Mouse (Mus musculus): ENCODE data around the gene Rab14.
A peak's percentile ranks its signal among the peaks of the same experiment; 100 is the strongest.

Rab14 gene

DNA sequence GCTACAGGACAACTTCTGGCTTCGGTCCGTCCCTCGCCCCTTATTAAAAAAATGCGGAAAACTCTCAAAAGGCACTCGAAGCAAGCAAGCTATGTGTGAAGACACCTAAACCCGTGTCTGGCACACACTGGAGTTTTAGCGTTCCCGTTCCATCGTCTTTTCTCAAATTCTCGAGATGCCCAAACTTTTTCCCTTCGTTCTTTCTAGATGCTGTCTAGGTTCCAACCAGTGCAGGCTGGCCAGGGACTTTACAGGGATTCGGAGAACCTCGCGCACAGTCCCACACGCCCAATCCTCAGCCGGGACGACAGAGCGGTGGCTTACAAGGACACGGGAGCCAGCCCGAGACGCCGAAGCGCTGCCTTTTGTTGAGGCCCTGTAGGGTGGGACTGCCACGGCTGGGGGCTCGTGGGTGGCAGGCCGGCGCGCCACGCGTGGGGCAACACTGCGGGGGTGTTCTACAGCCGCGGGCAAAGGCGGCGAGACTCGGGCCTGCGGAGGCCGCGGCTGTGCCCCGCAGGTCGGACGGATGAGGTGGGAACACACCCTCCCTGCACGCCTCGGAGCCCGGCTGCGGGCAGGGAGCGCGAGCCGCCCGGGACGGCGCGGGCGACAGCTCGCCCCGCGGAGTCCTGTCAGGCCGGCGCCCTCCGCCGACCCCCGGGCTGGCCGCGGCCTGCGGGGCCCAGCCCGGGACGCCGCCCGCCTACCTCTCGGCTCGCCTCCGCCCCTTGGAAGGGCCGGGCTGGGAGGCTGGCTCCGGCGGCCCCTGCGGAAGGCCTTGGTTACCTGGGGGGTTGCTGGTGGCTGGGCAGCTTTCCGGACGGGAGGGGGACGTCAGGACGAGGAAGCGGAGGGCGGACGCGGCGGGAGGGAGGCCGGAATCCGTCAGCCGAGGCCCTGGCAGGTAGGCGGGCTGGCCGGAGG lies 686 bp downstream of the Rab14 start:
- DNase-seq: peak; percentile 50

DNA sequence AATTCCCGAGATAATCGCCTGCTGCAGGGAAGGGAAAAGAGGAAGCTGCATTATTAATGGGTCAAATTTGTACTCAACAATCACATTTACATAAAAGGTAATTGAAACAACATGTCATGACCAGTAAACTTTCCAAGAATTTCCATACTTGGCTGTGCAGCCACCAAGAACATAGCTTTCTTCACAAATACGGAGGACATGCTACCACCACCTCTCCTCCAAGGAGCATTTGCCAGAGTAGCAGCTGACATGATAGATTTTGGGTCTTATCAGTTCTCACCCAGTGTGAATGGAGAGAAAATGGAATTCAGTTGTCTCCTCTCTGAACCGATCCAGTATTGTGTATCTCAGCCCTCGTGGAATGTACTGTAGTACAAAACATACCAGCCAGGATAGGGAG lies 1.4 kb downstream of the Rab14 start:
- no peak for DNase-seq

DNA sequence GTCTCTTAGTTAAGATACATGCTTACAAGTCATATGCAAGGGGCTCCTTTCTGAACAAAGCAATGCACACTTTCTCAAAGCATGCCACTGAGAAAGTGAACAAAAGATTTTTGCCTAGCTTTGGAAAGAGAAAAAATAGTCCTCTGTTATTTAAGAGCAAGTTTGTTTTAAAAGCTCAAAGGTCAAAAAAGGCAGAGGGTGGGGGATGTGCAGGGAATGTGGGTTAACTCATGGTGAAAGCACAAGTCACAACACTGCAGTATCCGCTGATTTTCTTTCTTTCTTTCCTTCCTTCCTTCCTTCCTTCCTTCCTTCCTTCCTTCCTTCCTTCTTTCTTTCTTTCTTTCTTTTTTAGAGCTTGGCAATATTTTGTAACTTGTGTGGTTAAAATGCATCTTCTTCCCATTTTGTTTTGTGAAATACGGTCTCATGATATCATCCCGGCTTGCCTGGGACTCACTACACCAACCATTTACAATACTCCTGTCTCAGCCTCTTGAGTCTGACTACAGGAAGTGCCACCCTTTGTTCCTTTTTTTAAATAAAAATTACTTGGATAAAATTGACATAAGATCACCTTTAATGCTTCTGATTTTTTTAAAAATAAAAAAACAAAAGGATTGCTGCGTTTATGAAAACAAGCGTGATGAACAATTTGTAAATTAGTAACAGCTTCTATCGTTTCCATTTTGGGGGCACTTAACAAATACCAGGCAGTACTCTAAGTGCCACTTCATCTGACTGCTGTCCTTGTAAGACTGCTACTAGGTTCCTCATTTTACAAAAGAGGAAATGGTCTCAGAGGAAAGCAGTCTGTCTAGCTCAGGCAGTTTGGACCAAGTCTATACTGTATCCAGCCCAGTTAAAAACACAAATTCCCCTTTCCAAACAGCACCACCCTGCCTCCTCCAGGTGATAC lies 5.0 kb downstream of the Rab14 start:
- no peak for DNase-seq

DNA sequence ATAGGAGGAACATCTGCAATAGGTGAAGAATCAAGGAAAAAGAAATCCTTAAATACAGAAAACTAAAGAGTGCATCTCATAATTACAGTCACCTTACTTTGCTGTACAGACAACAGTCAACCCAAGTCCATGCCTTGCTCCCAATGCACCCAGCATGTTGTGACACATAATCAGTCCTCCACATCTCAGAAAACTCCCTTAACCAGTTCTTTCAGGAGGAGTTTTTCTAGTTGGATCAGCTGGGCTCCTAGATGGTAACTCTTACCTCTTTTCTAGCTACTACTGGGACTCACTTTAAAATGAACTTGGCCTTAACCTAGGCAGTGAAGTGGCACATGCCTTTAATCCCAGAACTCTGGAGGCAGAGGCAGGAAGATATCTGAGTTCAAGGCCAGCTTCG lies 6.9 kb downstream of the Rab14 start:
- DNase-seq: no peak

DNA sequence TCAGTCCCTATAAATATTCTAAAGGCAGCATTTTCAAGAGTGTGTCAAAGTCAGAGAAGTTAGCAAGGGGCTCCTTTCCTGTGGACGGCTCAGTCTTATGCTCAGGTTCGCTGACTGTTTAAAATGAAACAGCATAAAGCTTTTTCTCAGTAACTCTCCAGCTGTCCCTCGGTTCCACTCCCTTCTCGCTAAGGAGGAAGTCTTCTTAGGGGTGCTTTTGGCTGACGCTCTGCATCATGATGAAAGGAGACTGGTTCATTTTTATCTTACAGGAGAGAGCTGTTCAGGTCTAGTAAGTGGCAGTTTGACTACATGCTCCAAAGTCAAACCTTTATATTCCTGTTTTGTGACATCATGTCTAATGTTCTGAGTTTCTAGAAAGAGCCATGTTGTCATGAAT lies 12.0 kb downstream of the Rab14 start:
- no peak for DNase-seq

DNA sequence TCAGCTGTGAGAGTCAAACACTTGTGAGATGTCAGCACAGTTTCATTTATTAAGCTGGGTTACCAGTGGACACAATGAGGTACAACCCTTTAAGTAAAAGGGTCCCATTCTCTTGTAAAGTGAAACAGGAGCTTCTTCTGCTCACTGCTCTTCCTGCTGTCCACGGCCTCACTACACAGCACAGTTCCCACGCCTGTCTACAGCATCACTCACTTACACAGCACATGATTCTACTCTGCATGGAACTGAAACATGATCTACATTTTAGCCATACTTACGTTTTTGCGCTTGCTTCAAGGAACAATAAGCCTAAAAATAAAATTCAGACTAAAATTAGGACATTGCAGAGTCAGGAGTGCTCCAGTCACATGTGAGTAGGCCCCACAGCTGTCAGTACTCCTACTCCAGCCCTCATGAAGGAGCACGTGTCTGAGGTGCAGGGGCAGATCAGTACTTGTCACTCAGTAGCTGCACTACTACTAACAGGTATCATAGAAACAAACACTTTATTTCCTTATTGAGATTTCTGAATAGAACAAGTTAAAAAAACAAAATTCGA lies 17.7 kb downstream of the Rab14 start:
- no peak for DNase-seq

DNA sequence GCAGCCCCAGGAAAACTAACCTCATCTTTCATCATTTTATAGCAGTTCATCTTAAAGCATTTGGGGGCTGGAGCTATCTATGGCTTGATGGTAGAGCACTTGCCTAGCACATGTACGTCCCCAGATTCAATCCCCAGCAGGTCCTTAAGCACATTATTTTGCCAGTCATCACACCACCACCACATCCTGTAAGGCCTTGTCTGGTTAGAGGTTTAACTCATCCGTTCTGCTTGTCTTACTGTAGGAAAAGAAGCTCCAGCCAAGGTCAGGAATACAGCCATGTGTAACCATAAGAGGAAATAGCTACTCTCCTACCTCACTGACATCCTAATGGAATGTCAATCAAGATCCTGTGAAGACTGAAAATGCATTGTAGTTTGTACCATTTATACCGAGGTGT lies 22.8 kb downstream of the Rab14 start:
- DNase-seq: no peak

DNA sequence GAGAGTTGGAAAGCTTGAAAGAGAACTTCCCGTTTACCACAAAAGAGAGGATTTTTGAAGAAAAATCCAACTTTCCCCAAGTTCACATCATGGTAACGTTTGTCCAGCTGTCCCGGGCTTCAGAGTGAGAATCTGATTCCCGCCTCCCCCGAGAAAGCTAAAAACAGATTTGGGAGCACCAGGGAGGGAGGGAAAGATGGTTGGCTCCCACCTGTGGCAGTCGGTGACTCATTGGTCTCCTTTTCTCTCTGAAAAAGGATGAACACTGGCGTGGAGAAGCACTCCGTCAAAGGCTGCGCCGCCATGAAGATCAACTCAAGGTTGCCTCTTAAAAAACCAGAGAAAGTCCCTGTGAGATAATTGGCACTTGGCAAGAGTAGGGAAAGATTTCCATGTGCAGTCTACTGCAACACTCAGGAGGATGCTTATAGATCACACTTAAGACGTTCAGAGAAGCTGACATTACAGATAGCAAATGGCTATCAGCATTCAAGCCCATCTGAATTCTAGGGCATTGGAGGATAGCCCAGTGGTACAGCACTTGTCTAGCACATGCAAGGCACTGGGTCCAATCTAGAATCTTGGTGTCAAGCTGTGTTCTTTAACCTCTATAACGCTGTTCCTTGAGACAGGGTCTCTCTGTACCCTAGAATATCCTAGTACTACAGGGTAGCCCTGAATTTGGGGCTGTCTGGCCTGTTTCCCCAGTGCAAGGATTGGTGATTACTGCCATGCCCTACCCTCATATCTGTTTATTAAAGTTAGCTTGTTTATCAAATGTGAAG lies 25.4 kb downstream of the Rab14 start:
- no peak for DNase-seq

DNA sequence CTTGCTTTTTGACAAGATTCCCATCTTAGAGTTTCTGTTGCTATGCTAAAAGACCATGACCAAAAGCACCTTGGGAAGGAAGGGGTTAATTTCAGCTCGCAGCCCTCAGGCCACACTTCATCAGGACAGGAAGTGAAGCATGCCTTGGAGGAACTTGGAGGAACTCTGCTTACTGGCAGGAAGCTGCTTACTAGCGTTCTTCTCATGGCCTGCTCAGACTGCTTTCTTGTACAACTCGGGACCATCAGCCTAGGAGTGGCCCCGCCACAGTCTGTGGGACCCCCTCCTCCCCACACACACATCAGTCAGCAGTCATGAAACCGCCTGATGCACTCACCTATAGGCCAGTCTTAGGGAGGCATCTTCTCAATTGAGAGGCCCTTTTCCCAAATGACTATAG lies 26.8 kb downstream of the Rab14 start:
- DNase-seq: no peak

DNA sequence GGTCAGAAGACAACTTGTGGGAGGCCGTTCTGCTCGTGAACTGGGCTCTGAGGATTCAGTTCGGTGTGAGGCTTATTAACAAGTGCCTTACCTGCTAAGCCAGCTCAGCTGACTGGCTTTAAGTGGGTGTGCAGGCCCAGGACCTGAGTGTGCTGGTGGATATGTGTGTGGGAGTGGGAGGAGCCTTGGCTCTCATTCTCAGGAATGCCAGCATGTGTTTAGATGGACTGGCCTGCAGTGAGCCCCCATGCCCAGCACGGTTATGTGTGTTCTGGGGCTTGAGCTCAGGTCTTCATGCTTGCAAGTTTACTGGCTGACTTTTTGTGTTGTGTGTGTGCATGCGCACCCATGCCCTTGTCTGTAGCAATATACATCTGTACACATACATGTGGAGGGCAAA lies 27.3 kb downstream of the Rab14 start:
- no peak for DNase-seq

DNA sequence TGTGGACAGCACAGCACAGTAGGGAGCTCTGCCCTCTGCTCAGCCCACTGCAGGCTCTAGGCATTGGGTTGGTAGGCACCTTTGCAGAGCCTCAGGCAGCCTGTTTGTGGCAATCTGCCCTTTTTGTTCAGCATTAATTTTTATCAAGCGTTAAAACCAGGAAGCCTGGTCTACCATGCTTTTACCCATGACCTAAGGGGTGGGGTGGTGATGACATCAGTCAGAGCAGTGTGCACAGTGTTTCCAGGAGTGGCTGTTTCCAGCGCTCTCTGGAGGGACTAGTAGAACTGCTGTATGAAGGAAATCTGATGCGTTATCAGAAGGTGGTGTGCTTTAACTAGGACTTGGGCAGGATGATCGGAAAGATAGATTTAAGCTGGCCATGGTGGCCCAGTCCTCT lies 28.7 kb downstream of the Rab14 start:
- no peak for DNase-seq

DNA sequence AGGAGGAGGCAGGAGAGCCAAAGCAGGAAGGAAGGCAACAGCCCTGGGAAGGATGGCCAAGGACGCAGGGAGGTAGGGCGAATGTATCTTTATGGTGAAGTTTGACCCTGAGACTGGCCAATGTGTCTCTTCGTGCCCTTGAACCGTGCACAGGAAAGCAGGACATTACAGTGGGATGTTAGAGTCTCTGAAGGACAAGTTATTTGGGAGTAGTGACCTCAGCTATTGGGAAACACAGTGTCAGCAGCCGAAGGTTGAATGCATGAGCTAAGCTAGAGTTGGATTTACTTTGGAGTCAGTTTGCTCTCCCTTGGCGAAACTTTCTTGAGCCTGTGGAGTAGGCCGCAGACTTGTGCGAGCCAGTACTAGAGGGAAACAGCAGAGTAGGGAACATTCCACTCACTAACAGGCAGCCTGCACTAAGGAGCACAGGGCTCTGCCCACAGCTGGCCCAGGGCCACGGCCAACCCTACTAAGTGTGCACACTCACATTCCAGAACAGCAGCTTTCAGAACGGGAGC lies 29.5 kb downstream of the Rab14 start:
- DNase-seq: no peak

DNA sequence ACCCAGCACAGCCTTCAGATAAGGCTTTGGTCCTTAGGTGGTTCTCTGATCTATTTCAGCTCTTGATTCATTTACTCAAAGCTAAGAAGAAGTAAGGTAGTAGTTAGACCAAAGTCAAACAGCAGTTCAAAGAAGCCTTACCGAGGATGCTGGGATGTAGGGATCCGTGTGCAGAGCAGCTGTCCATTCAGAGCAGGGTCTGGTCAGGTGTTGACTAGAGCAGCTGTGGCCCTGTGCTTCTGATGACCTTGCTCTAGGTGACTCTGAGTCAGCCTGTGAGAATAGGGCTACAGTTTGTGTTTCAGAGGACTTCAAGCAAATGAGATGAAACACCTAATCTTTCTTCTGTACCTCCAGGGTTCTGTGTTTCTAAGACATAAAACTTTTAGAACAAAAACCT lies 31.5 kb downstream of the Rab14 start:
- DNase-seq: no peak

DNA sequence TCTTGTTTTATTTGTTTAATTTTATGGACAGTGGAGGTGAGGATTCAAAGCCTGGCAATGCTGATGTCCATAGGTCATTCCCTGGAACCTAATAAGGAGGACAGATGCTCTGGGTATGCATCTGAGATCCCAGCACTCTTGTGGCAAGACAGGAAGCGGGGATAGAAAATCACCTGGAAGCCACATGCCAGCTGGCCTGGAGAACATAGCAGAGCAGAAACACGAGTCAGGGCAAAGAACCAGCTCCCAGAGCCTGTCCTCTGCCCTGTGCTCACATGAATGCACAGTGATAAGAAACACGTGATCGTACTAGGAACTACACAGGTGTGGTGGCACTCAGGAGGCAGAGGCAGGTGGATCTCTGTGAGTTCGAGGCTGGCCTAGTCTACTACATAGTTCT lies 34.1 kb downstream of the Rab14 start:
- DNase-seq: no peak

DNA sequence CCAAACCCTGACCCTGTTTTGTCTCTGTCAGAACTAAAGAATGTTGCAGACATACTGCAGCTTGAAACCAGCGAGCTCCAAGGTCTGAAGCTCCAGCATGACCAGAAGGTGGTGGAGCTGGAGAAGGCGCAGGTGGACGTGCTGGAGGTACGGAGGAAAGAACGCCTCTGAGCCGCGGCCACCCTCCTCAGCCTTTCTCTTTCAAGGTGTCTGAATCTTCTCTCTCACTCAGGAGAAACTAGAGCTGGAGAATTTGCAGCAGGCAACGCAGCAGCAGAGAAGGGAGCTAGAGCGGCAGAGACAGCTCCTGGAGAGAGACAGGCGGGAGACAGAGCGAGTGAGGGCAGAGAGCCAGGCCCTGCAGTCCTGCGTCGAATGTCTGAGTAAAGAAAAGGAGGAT lies 35.5 kb downstream of the Rab14 start:
- DNase-seq: no peak

DNA sequence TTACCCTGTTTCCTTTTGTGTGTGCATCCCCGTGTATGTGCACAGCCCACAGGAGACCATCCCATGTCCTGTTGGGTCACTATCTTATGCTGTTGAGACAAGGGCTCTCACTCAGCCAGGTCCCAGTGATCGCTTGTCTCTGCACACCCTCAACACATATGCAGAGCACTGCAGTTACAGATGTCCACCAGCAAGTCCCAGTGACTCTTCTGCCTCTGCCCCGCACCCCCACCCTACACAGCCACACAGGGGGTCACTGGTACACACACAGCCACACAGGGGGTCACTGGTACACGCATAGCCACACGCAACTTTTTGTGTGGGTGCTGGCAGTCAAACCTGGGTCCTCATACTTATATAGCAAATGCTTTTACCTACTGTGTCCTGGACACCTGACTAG lies 37.5 kb downstream of the Rab14 start:
- DNase-seq: no peak

DNA sequence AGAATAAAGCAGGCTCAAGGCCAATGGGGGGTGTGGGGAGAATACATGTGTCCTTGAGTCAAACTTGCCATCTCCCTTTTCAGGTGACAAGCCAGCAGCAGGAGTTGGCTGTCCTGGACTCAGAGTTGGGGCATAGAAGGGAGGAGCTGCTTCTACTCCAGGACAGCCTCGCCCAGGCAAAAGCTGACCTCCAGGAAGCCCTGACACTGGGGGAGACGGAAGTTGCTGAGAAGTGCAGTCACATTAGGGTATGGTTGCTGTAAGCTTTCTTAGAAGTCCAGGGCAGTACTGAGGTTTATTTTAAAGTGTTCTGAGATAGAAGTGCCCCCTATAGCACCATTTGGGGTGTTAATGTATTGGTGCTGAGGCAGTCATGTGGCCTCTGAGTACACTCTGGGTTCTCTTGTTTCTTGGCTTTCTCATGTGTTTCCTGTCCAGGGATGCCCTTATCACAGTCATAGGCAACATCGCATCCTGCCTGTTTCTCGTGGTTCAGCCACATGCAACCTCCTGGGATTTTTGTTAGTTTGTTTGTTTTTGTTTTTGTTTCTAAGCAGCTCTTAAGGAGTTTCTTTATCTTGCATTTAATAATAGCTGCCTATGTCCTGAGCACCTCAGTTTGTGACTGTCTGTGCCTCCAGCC lies 39.0 kb downstream of the Rab14 start:
- no peak for DNase-seq

DNA sequence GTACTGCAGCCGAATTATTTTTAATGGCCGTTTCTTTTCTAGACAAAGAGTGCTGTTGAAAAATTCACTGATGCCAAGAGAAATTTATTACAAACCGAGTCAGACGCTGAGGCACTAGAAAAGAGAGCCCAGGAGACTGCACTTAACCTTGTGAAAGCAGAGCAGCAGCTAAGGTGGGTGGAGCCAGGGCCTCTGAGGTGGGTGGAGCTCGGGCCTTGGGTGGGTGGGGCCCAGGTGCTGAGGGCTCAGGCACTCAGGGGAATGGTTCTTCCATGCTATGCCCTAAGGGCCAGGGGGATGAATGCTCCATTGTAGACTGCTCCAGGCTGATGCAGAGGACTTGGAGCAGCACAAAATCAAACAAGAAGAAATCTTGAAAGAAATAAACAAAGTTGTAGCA lies 40.7 kb downstream of the Rab14 start:
- DNase-seq: no peak

DNA sequence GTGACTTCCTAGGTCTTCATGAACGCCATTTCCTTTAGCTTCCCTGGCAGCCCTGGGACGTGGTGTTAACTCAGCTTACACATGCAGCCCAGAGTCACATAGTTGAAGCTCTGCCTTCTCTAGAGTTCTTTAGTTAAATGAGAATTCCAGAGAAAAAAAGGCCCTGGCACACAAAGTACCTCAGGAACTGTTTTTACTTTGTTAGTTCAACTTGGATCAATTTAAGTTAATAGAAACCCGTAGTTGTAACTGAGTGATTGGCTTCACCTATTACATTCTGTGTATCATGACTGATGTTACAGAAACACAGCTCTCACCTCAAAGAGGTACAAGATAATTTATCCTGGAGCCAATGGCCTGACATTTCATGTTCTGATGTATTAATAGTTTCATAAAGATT lies 42.6 kb downstream of the Rab14 start:
- DNase-seq: no peak

DNA sequence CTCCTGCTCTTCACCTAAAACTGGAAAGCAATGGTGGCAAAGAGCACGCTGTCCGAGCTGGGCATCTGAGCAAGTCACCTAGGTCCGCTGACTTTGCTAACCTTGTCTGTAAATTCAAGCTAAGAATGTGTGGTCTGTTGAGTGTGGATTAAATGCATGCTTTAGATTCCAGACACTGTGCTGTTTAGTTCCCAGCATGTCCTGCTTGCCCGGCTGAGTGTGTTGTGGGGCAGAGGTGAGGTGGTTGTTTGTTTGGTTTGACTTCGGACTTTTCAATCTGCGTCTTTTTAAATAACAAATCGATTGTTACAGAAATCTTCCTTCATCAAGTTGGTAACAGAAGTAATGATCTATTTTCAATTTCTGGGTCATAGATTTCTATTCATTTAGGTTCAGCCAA lies 43.1 kb downstream of the Rab14 start:
- no peak for DNase-seq

DNA sequence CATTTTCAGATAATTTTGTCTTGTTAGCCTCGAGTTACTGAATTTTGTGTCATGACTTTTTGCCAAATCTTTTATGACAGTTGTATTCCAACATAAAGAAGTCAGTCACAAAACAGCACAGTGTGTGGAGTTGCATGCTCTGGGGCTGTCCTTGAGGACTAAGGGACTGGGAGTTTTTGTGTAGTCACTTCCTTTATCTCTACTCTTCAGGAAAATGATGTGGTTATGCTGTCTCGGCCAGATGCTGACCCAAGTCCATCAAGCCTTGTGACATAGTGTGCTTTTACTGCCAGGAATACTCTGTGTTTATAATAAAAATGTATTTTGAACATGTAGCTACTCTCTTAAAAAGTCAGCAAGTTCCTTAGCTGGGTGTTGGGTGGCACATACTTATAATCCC lies 43.9 kb downstream of the Rab14 start:
- DNase-seq: no peak
